Mouse (Mus musculus): Measurements from ENCODE around the gene Phlpp2.
A peak's percentile ranks its signal among the peaks of the same experiment; 100 is the strongest.
"Not testable (repeated sequence)": the region's sequence is repeated elsewhere in the genome, so short reads cannot be mapped to it uniquely, and the experiment has no call there.

Gene Phlpp2

GRCm38 (mm10) chr8:109868003-109868679 is at the start of gene Phlpp2:
TSS of gene Phlpp2 (plus strand) at chr8:109868542.
- DNase-seq (ENCODE audit: low read depth, low spot score), result peak; percentile 97

- DNase-seq (ENCODE audit: low read depth, low spot score), result no peak
Measured at GRCm38 (mm10) chr8:109823561-109823960, 44.8 kb upstream of the Phlpp2 start.

GRCm38 (mm10) chr8:109839822-109840221 is 28.5 kb upstream of the Phlpp2 start:
- no peak for DNase-seq (ENCODE audit: low read depth, low spot score)

- no peak for DNase-seq (ENCODE audit: low read depth, low spot score)
Measured at GRCm38 (mm10) chr8:109842468-109842867, 25.9 kb upstream of the Phlpp2 start.

- no peak for DNase-seq (ENCODE audit: low read depth, low spot score)
Measured at GRCm38 (mm10) chr8:109847866-109848265, 20.5 kb upstream of the Phlpp2 start.

GRCm38 (mm10) chr8:109848981-109849380 is 19.4 kb upstream of the Phlpp2 start:
- DNase-seq (ENCODE audit: low read depth, low spot score), result no peak

- DNase-seq (ENCODE audit: low read depth, low spot score), result peak; percentile 91
Measured at GRCm38 (mm10) chr8:109853423-109853822, 14.9 kb upstream of the Phlpp2 start.

GRCm38 (mm10) chr8:109854522-109854921 is 13.8 kb upstream of the Phlpp2 start:
- no peak for DNase-seq (ENCODE audit: low read depth, low spot score)

- DNase-seq (ENCODE audit: low read depth, low spot score), result no peak
Measured at GRCm38 (mm10) chr8:109855451-109855850, 12.9 kb upstream of the Phlpp2 start.

- peak; percentile 27 for DNase-seq (ENCODE audit: low read depth, low spot score)
Measured at GRCm38 (mm10) chr8:109863398-109863797, 4.9 kb upstream of the Phlpp2 start.

- DNase-seq (ENCODE audit: low read depth, low spot score), result no peak
Measured at GRCm38 (mm10) chr8:109864798-109865197, 3.5 kb upstream of the Phlpp2 start.

GRCm38 (mm10) chr8:109865536-109865935 is 2.8 kb upstream of the Phlpp2 start:
- DNase-seq (ENCODE audit: low read depth, low spot score), result peak; percentile 72

- no peak for DNase-seq (ENCODE audit: low read depth, low spot score)
Measured at GRCm38 (mm10) chr8:109866690-109867089, 1.7 kb upstream of the Phlpp2 start.

- DNase-seq (ENCODE audit: low read depth, low spot score), result peak; percentile 66
Measured at GRCm38 (mm10) chr8:109868680-109869361, 479 bp downstream of the Phlpp2 start.

- DNase-seq (ENCODE audit: low read depth, low spot score), result no peak
Measured at GRCm38 (mm10) chr8:109871056-109871455, 2.7 kb downstream of the Phlpp2 start.

- DNase-seq (ENCODE audit: low read depth, low spot score), result not testable (repeated sequence)
Measured at GRCm38 (mm10) chr8:109873800-109874199, 5.5 kb downstream of the Phlpp2 start.

- no peak for DNase-seq (ENCODE audit: low read depth, low spot score)
Measured at GRCm38 (mm10) chr8:109880012-109880662, 11.8 kb downstream of the Phlpp2 start.

GRCm38 (mm10) chr8:109885294-109885693 is 17.0 kb downstream of the Phlpp2 start:
- DNase-seq (ENCODE audit: low read depth, low spot score), result no peak

GRCm38 (mm10) chr8:109889211-109889610 is 20.9 kb downstream of the Phlpp2 start:
- DNase-seq (ENCODE audit: low read depth, low spot score), result no peak

GRCm38 (mm10) chr8:109890794-109891585 is 22.6 kb downstream of the Phlpp2 start:
- DNase-seq (ENCODE audit: low read depth, low spot score), result no peak

- DNase-seq (ENCODE audit: low read depth, low spot score), result no peak
Measured at GRCm38 (mm10) chr8:109894636-109895035, 26.3 kb downstream of the Phlpp2 start.

GRCm38 (mm10) chr8:109895355-109895754 is 27.0 kb downstream of the Phlpp2 start:
- no peak for DNase-seq (ENCODE audit: low read depth, low spot score)

Measured in brain, adult 2 months (tissue).